Mouse (Mus musculus): ENCODE measurements around the gene Slc24a3.

The Slc24a3 gene

GRCm38 (mm10) chr2:145358236-145358942 lies 190.8 kb downstream of the Slc24a3 start:
- DNase-seq (ENCODE audit: low read depth, low spot score) = no peak

DNA sequence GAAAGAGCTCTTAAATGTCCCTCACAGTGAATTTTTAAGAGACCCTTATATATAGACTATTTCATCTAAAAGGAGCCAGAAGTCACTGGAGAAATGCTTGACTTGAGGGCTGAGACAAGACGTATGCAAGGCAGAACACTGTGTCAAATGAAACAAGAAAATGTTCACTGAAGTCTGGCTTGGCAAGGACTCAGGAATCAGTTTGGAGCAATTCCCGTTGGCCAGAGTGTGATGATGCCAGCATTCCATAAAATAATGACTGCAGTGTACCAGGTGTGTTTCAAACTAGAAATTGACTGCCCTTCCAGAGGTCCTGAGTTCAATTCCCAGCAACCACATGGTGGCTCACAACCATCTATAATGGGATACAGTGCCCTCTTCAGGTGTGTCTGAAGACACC lies 196.1 kb downstream of the Slc24a3 start:
- DNase-seq (ENCODE audit: low read depth, low spot score) = no peak

DNA sequence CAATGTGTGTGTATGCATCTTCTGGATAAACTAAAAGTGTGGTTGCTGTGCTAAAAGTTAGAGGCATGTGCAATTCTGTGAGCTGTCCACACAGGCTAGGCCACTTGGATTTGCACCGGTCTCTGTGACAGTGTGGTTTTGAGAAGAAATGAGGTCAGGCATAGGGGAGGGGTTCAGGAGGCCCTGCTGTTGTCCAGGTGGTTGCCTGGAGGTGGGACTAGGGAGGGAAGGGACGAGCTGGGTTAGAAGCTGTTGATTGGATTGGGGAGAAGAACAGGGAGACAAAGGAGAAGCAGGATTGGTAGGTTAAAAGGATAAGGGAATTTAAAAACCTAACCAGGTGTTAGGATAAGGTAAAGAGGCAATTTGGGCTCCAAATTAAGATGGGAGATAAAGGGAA lies 201.1 kb downstream of the Slc24a3 start:
- DNase-seq (ENCODE audit: low read depth, low spot score) = no peak

GRCm38 (mm10) chr2:145370795-145371194 lies 203.2 kb downstream of the Slc24a3 start:
- DNase-seq (ENCODE audit: low read depth, low spot score) = no peak

DNA sequence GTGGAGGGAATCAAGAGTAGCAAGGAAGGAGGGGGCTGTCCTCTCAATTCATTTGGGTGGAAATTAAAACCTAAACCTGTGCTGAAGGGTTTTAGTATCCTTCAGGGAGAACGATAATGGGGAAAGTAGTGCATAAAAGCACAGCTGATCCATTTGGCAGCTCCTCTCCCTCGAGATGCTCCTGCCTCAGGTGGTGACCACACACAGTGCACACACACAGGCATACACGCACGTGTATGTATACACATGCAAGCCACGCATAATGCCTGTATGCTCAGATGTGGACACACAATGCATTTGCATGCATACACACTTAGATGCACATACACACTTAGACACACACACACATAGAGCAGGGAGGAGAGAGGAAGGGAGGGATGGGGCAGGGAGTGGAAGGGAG lies 206.2 kb downstream of the Slc24a3 start:
- DNase-seq (ENCODE audit: low read depth, low spot score) = no peak

GRCm38 (mm10) chr2:145382908-145383770 lies 215.6 kb downstream of the Slc24a3 start:
- no peak for DNase-seq (ENCODE audit: low read depth, low spot score)

DNA sequence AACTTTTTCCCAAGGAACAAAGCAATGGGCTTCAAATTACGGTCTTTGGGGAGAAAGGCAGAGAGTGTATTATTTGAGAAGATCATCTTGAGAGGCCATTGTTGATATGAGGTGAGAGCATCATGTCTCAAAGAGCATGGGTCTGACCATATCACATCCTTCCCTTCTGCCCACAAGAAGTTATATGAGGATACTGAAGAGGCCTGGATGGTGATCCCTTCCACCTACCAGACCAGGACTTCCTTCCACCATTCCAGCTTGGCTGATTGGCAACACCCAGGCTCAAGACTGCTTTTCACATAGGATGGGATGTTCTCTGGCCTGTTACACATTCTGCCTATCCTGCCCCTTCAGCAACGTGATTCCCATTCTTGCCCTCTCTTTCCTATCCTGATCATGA lies 216.7 kb downstream of the Slc24a3 start:
- no peak for DNase-seq (ENCODE audit: low read depth, low spot score)

- no peak for DNase-seq (ENCODE audit: low read depth, low spot score)
Observed at GRCm38 (mm10) chr2:145385220-145385619, 217.7 kb downstream of the Slc24a3 start.

DNA sequence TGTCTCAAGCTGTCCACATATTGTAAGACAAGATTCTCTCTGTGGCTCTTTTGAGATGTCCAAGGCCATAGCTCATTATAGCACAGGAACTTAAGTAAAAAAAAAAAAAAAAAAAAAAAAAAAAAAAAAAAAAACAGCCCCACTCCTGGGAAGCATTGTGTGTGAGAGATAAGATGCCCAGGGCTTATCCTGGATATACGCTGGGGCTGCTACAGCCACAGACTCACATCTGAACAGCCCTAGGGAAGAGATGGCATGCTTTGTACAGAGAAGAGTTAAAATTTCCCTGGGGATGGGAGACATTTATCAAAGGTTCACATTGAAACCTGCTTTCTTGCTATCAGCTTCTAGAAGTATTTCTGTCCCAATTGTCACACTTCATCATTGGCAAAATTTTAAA lies 218.2 kb downstream of the Slc24a3 start:
- no peak for DNase-seq (ENCODE audit: low read depth, low spot score)

DNA sequence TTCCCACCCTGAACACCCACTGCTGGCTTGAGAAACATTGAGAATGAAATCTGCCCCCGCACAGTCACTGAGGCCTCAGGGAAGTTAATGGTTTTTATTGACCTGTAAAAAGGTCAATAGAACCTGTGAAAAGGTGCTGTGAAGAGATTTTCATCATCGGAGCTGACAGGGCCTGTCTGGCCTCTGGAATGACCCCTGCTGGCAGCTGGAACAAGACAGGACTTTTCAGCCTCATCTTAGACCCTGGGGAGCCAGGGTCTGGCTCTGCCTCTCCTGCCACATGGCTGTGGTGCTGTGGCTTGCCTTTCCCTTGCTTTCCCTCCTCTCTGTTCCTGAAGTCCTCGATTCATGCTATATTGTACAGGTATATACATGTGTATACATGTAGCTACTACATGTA lies 228.2 kb downstream of the Slc24a3 start:
- DNase-seq (ENCODE audit: low read depth, low spot score) = no peak

- DNase-seq (ENCODE audit: low read depth, low spot score) = no peak
Observed at GRCm38 (mm10) chr2:145396579-145396978, 229.0 kb downstream of the Slc24a3 start.

DNA sequence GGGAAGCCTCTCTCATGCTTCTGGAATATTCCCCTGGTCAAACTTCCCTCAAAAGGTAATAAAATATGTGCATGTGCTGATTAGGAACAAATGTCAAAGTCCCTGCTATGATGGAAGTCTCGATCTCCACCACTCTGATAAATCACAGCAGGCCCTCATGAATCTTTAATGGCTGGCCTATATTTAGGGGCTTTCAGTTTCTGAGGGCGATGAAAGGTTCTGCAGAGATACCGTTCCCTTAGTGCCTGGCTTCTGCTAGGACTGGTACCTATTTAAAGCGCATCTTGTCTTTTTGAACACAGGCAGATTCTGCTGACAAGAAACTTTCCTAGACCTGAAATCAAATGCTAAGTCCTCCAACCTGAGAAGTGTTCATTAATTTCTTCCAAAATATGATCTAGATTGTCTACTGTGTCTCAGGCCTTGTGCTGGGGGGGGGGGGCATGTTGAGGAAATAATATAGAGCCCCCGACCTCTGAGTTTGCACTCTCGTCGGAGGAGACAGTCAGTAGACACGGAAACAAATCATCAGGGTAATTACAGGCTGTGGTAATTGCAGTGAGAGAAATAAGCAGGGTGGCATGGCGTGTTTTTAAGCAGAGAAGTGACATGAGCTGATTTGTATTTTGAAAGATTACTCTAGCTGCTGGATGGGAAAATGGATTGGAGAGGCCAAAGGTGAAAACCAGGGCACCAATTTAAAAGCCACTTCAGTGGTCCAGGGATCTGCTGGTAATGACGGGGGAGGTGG lies 230.1 kb downstream of the Slc24a3 start:
- DNase-seq (ENCODE audit: low read depth, low spot score) = no peak

- DNase-seq (ENCODE audit: low read depth, low spot score) = no peak
Observed at GRCm38 (mm10) chr2:145401240-145401805, 233.8 kb downstream of the Slc24a3 start.

DNA sequence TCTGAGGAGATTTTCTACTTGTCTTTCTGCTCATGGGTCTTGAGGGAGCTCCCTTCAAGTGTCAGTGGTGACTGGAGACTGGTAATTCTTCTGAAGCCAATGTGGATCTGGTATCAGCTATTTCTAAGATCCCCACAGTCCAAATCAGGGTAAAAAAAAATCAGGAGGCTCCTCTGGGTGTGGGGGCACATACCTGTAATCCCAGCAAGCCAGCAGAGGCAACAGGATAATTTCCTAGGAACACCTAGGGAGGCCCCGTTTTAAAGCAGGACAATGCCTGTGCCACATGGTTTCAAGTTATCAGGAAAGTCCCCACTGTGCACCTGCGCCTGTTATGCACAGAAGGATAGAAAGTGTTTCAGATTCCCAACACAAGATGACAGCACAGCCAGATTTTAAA lies 234.4 kb downstream of the Slc24a3 start:
- DNase-seq (ENCODE audit: low read depth, low spot score) = no peak

- DNase-seq (ENCODE audit: low read depth, low spot score) = no peak
Observed at GRCm38 (mm10) chr2:145404818-145405531, 237.4 kb downstream of the Slc24a3 start.

DNA sequence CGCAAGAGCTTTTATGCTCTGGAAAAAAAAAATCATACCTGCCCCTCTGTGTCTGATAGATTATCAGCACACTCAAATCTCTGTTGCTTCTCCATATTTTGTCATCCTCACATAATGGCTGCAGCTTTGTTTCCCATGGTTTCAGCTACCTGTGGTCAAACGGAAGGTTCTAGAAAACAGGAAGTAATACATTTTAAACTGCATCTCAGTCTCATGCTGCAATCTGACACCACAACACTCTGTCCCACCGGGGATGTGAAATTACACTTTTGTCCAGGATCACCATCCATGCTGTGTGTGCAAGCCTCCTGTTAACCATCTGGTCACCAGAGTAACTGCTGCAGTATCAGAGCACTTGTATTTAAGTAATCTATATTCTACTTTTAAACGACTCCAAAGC lies 238.2 kb downstream of the Slc24a3 start:
- DNase-seq (ENCODE audit: low read depth, low spot score) = no peak

DNA sequence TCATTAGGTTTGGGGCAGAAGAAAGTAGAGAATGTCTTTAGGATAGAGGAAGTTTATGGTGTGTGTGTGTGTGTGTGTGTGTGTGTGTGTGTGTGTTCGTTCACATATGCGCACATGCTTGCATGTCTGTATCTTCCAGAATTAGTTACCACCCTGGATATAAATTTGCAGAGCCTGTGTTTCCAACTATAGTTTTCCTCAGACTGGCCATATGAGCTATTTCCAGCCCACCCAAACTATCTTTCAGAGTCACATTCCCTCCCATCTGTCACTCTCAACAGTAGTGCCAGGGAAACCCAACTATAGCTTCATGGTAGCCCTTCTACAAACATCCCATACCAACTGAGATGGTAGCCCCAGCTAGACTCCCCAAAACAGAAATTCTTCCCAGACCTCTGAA lies 250.2 kb downstream of the Slc24a3 start:
- DNase-seq (ENCODE audit: low read depth, low spot score) = no peak

GRCm38 (mm10) chr2:145419078-145419477 lies 251.5 kb downstream of the Slc24a3 start:
- DNase-seq (ENCODE audit: low read depth, low spot score) = no peak

- no peak for DNase-seq (ENCODE audit: low read depth, low spot score)
Observed at GRCm38 (mm10) chr2:145420967-145421888, 253.7 kb downstream of the Slc24a3 start.

DNA sequence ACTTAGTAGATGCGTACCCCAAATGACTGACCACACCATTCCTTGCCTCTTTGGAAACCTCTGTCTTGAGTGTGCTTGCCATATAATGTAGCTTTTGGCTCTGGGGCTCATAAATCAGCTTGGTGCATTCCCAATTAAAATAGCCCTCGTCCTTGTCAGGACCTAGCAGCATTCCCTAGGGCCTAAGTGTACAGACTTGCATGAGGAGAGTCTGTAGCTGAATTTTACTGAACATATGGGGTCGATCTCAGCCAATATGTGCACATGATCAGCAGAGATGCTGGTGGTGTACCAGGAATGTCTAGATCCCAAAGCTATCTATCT lies 254.3 kb downstream of the Slc24a3 start:
- DNase-seq (ENCODE audit: low read depth, low spot score) = no peak
